Mouse (Mus musculus): ENCODE data around the gene Gpr45.

Gene Gpr45

GRCm38 (mm10) chr1:43072561-43072960 lies 119.9 kb downstream of the Gpr45 start:
- Histone ChIP-seq H3K36me3 (ENCODE audit: control insufficient read depth, insufficient read depth, low read length, poor library complexity, severe bottlenecking) (0 out of 2 replicates have a peak, but pooled peaks cover 2% of the 10 kb centered on the region), H3K27me3 (ENCODE audit: control insufficient read depth, insufficient read depth, low read length, poor library complexity, severe bottlenecking) (no peaks in the 10 kb centered on the region)
- DNase-seq (ENCODE audit: low read depth, low spot score): no peak

GRCm38 (mm10) chr1:43074791-43075190 lies 122.1 kb downstream of the Gpr45 start:
- Histone ChIP-seq H3K36me3 (ENCODE audit: control insufficient read depth, insufficient read depth, low read length, poor library complexity, severe bottlenecking) (0 out of 2 replicates have a peak, but pooled peaks cover 1% of the 10 kb centered on the region), H3K27me3 (ENCODE audit: control insufficient read depth, insufficient read depth, low read length, poor library complexity, severe bottlenecking) (no peaks in the 10 kb centered on the region)
- DNase-seq (ENCODE audit: low read depth, low spot score): no peak

- no peaks in the 10 kb centered on the region for H3K27me3 ChIP-seq (ENCODE audit: control insufficient read depth, insufficient read depth, low read length, poor library complexity, severe bottlenecking)
- H3K36me3 ChIP-seq (ENCODE audit: control insufficient read depth, insufficient read depth, low read length, poor library complexity, severe bottlenecking): no peaks in the 10 kb centered on the region; the same call in 1 of the 2 replicates
- no peak for DNase-seq (ENCODE audit: low read depth, low spot score)
These were observed 125.5 kb downstream of the Gpr45 start for GRCm38 (mm10) chr1:43078124-43078523.

GRCm38 (mm10) chr1:43082946-43083345 lies 130.3 kb downstream of the Gpr45 start:
- DNase-seq (ENCODE audit: low read depth, low spot score): no peak
- Histone ChIP-seq H3K27me3 (ENCODE audit: control insufficient read depth, insufficient read depth, low read length, poor library complexity, severe bottlenecking) (no peaks in the 10 kb centered on the region), H3K36me3 (ENCODE audit: control insufficient read depth, insufficient read depth, low read length, poor library complexity, severe bottlenecking) (no peaks in the 10 kb centered on the region; the same call in 1 of the 2 replicates)
